Mouse (Mus musculus): ENCODE measurements at regions not wholly inside any gene's neighbourhood (a gene's known extent, or its start where the extent isn't known, plus 50 kb on each side); places are given as distances from the start of the nearest gene placed in this dataset.

- Histone ChIP-seq H3K4me2 (no peak overlapping the region), H3K9me3 (replicated peaks) (no peaks in the 10 kb centered on the region; the same call in 1 of the 2 replicates), H3K27me3 (no peaks in the 10 kb centered on the region), H3K4me3 (replicated peaks) (no peak overlapping the region), H3K27ac (no peak overlapping the region), H3K36me3 (no peaks in the 10 kb centered on the region), H3K9ac (no peak overlapping the region), H3K4me1 (replicated peaks) (peaks cover 9% of the 10 kb centered on the region)
- ATAC-seq (ENCODE audit: low read depth) (no peak), DNase-seq (no peak)
- WGBS (ENCODE audit: insufficient replicate concordance), result 58% methylated on average over 20 of the region's 20 CpGs
Measured at GRCm38 (mm10) chr12:79864346-79865178, 248.3 kb downstream of the Zfp36l1 start.
